Mouse (Mus musculus) cortical plate, adult 2 months (tissue): ENCODE results near the gene Pnma5.

Experiments used
- CTCF ChIP-seq: fragments of 200-500 bp; IDR thresholded peaks from 2 replicates; pipeline ENCODE4 v1.5.1; 2011; ENCODE audit warnings: mild to moderate bottlenecking, control low read depth, low read length; ENCODE audit not compliant: insufficient read depth; ENCODE audit errors: extremely low read depth
- POLR2A ChIP-seq: fragments of 200-500 bp; IDR thresholded peaks from 2 replicates; pipeline ENCODE4 v1.6.1; 2011; ENCODE audit warnings: mild to moderate bottlenecking, low read length, control low read depth; ENCODE audit not compliant: insufficient read depth; ENCODE audit errors: extremely low read depth

- no peak for TF ChIP-seq CTCF
- no peak for TF ChIP-seq POLR2A
Observed at GRCm38 (mm10) chrX:73038831-73039230, 1.9 kb upstream of the Pnma5 start.
